Mouse (Mus musculus) ovary, adult 10 weeks (tissue): ENCODE measurements around the gene Gm17490. TPM values are rescaled to one million over a fixed set of nuclear protein-coding genes. Genes with fewer than 3 reads are reported as not detected.

ENCODE experiments used
- polyA plus RNA-seq: library from polyadenylated mRNA; stranded (reverse); fragments of 350-450 nt; fragmentation: Illumina TruSeq; extraction: RNeasy Lipid Tissue Mini Kit (QIAGEN cat#74804); gene quantifications from one replicate; pipeline ENCODE4 v1.2.3, GENCODE M21; 2014

Gene Gm17490
- polyA plus RNA-seq = not detected

DNA sequence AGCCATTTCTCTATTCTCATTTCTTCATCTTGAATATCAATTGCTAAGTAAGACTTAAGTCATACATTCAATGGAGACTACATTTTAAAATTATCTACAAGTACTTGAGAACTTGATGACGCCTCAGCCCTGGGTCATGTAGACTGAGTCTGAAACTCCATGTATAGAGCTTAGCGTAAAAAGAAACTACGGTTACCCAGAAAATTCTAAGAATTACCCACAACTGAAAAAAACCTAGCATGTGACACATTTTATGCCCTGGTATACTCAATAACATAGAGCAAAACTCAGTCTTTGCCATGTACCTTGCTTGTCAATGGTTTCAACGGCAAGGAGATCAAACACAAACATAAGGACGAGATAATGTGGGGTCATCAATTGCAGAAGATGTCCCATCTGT lies at the start of gene Gm17490:
TSS of gene Gm17490 (minus strand) at position 375 of the 400 bp plus-strand sequence.

DNA sequence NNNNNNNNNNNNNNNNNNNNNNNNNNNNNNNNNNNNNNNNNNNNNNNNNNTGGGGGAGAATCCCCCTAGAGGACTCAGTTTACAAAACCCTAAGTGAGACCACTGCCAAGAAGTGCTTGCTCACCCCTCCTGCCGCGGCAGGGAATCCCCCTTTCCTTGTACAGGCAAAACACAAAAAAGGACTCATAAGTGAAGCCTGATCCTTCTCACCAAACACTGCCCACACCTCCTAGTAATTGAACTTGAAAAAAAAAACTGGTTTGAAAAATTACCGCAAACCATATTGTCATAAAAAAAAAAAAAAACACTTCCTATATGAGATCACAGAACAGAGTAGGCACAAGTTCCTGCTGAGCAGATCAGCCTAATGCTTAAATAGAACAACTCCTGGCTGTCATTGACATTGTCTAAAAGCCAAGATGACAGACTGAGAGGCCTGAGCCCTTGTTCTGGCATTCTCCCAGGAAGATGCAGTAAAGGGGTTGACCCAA lies 16.4 kb upstream of the Gm17490 start, which contains the start of gene Il2ra:
TSS of gene Il2ra (plus strand) at position 357 of the 491 bp plus-strand sequence.

DNA sequence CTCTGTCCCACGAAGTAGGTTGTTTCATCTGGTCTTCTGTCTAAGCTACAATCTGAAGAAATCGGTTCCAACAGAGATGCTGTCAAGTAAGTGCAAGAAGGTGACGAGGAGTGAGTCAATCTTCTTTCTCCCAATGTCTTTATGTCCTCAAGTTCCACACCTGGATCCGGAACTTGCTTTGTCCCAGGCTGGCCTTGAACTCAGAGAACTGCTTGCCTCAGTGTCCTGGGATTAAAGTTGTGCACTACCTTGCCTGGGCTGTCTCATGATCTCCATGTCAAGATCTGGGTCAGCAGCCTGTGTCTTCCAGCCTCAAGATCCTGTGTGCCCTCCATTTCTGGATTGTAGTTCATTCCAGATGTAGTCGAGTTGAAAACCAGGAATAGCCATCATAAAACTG lies 22.0 kb downstream of the Gm17490 start, which contains the start of gene Rbm17:
TSS of gene Rbm17 (minus strand) at position 101 of the 400 bp plus-strand sequence.

Other genes with a start within 250 kb of the Gm17490 start
- 18.6 TPM for gene Pfkfb3, start 72.2 kb downstream of the Gm17490 start, polyA plus RNA-seq
- gene Rbm17, start 22.1 kb downstream of the Gm17490 start, polyA plus RNA-seq = 363 TPM
- gene Il2ra, start 16.5 kb upstream of the Gm17490 start, polyA plus RNA-seq = 1.6 TPM
- gene Il15ra, start 79.0 kb upstream of the Gm17490 start, polyA plus RNA-seq = 6.5 TPM
- gene Fbh1, start 151.3 kb upstream of the Gm17490 start, polyA plus RNA-seq = 87.7 TPM
- 7.1 TPM for gene Ankrd16, start 151.6 kb upstream of the Gm17490 start, polyA plus RNA-seq